Mouse (Mus musculus): Measurements from ENCODE around the gene Gnl1. TPM values are rescaled to one million over a fixed set of nuclear protein-coding genes. Genes with fewer than 3 reads are reported as not detected.
"Not testable (repeated sequence)": the region's sequence is repeated elsewhere in the genome, so short reads cannot be mapped to it uniquely, and the experiment has no call there.

Gene Gnl1
- 43.1 and 44.7 TPM in 2 replicates for polyA plus RNA-seq (2015; fragmentation: Nextera tagmentation; extraction: Ambion mirVana)

GRCm38 (mm10) chr17:35979401-35980362 is at the start of gene Gnl1, which contains the start of gene Prr3:
TSS of gene Gnl1 (plus strand) at chr17:35979851.
TSS of gene Prr3 (minus strand) at chr17:35980236.
- H3K36me3 ChIP-seq (ENCODE audit: control insufficient read depth, insufficient read depth, low read length), result peaks cover 20% of the 10 kb centered on the region
- H3K27ac ChIP-seq (ENCODE audit: low read length), result peak within 1 kb of the TSS; percentile 95
- peaks cover 15% of the 10 kb centered on the region for H3K4me1 ChIP-seq (replicated peaks; ENCODE audit: control insufficient read depth, insufficient read depth, low read length)
- under 1% methylated on average over 58 of the region's 109 CpGs for WGBS
- H3K4me2 ChIP-seq (ENCODE audit: low read depth, low read length), result peak within 1 kb of the TSS; percentile 87
- H3K27me3 ChIP-seq (ENCODE audit: control insufficient read depth, insufficient read depth, low read depth, low read length), result no peaks in the 10 kb centered on the region
- peak within 1 kb of the TSS; percentile 67 for H3K4me3 ChIP-seq (ENCODE audit: low read length)
- H3K9me3 ChIP-seq (ENCODE audit: control insufficient read depth, low read length), result no peaks in the 10 kb centered on the region
- peak; percentile 90 for ATAC-seq (ENCODE audit: low read depth)
- peak within 1 kb of the TSS; percentile 64 for H3K9ac ChIP-seq (ENCODE audit: low read length)

GRCm38 (mm10) chr17:35930627-35931026 is 49.0 kb upstream of the Gnl1 start:
- H3K4me3 ChIP-seq (ENCODE audit: low read length), result no peak overlapping the region
- H3K36me3 ChIP-seq (ENCODE audit: control insufficient read depth, insufficient read depth, low read length), result peaks cover 44% of the 10 kb centered on the region
- H3K4me2 ChIP-seq (ENCODE audit: low read depth, low read length), result no peak overlapping the region
- no peaks in the 10 kb centered on the region for H3K4me1 ChIP-seq (replicated peaks; ENCODE audit: control insufficient read depth, insufficient read depth, low read length)
- H3K27me3 ChIP-seq (ENCODE audit: control insufficient read depth, insufficient read depth, low read depth, low read length), result no peaks in the 10 kb centered on the region
- H3K9me3 ChIP-seq (ENCODE audit: control insufficient read depth, low read length), result no peaks in the 10 kb centered on the region
- H3K9ac ChIP-seq (ENCODE audit: low read length), result no peak overlapping the region
- peak; percentile 18; the same call in 1 of the 2 replicates for ATAC-seq (ENCODE audit: low read depth)
- 92% methylated on average over 12 of the region's 12 CpGs for WGBS
- no peak overlapping the region for H3K27ac ChIP-seq (ENCODE audit: low read length)

GRCm38 (mm10) chr17:35932608-35933007 is 47.0 kb upstream of the Gnl1 start:
- Histone ChIP-seq H3K4me3 (ENCODE audit: low read length) (no peak overlapping the region), H3K36me3 (ENCODE audit: control insufficient read depth, insufficient read depth, low read length) (peaks cover 29% of the 10 kb centered on the region), H3K27ac (ENCODE audit: low read length) (no peak overlapping the region), H3K9me3 (ENCODE audit: control insufficient read depth, low read length) (no peaks in the 10 kb centered on the region), H3K27me3 (ENCODE audit: control insufficient read depth, insufficient read depth, low read depth, low read length) (no peaks in the 10 kb centered on the region), H3K4me1 (replicated peaks; ENCODE audit: control insufficient read depth, insufficient read depth, low read length) (no peaks in the 10 kb centered on the region), H3K4me2 (ENCODE audit: low read depth, low read length) (no peak overlapping the region), H3K9ac (ENCODE audit: low read length) (no peak overlapping the region)
- WGBS, result 87% methylated on average over 4 of the region's 4 CpGs
- ATAC-seq (ENCODE audit: low read depth), result no peak

- WGBS, result 86% methylated on average over 14 of the region's 14 CpGs
- not testable (repeated sequence) for H3K4me3 ChIP-seq (ENCODE audit: low read length); H3K27ac ChIP-seq (ENCODE audit: low read length); H3K4me2 ChIP-seq (ENCODE audit: low read depth, low read length); H3K4me1 ChIP-seq (replicated peaks; ENCODE audit: control insufficient read depth, insufficient read depth, low read length); H3K9ac ChIP-seq (ENCODE audit: low read length); ATAC-seq (ENCODE audit: low read depth); H3K9me3 ChIP-seq (ENCODE audit: control insufficient read depth, low read length); H3K27me3 ChIP-seq (ENCODE audit: control insufficient read depth, insufficient read depth, low read depth, low read length); H3K36me3 ChIP-seq (ENCODE audit: control insufficient read depth, insufficient read depth, low read length)
These were observed 43.9 kb upstream of the Gnl1 start for GRCm38 (mm10) chr17:35935763-35936162.

- Histone ChIP-seq H3K4me2 (ENCODE audit: low read depth, low read length) (no peak overlapping the region), H3K4me3 (ENCODE audit: low read length) (no peak overlapping the region), H3K27me3 (ENCODE audit: control insufficient read depth, insufficient read depth, low read depth, low read length) (no peaks in the 10 kb centered on the region), H3K9ac (ENCODE audit: low read length) (no peak overlapping the region), H3K36me3 (ENCODE audit: control insufficient read depth, insufficient read depth, low read length) (no peaks in the 10 kb centered on the region), H3K27ac (ENCODE audit: low read length) (no peak overlapping the region), H3K9me3 (ENCODE audit: control insufficient read depth, low read length) (0 out of 2 replicates have a peak, but pooled peaks cover 2% of the 10 kb centered on the region), H3K4me1 (replicated peaks; ENCODE audit: control insufficient read depth, insufficient read depth, low read length) (no peaks in the 10 kb centered on the region)
- WGBS, result 39% methylated on average over 2 of the region's 2 CpGs
- ATAC-seq (ENCODE audit: low read depth), result peak; percentile 65
These were observed 41.8 kb upstream of the Gnl1 start for GRCm38 (mm10) chr17:35937700-35938348.

- Histone ChIP-seq H3K9me3 (ENCODE audit: control insufficient read depth, low read length) (0 out of 2 replicates have a peak, but pooled peaks cover 2% of the 10 kb centered on the region), H3K4me2 (ENCODE audit: low read depth, low read length) (no peak overlapping the region), H3K36me3 (ENCODE audit: control insufficient read depth, insufficient read depth, low read length) (no peaks in the 10 kb centered on the region), H3K27me3 (ENCODE audit: control insufficient read depth, insufficient read depth, low read depth, low read length) (no peaks in the 10 kb centered on the region), H3K4me3 (ENCODE audit: low read length) (no peak overlapping the region), H3K9ac (ENCODE audit: low read length) (no peak overlapping the region), H3K27ac (ENCODE audit: low read length) (no peak overlapping the region), H3K4me1 (replicated peaks; ENCODE audit: control insufficient read depth, insufficient read depth, low read length) (no peaks in the 10 kb centered on the region)
- 46% methylated on average over 2 of the region's 2 CpGs for WGBS
- ATAC-seq (ENCODE audit: low read depth), result no peak
These were observed 40.5 kb upstream of the Gnl1 start for GRCm38 (mm10) chr17:35939108-35939507.

GRCm38 (mm10) chr17:35939941-35940340 is 39.7 kb upstream of the Gnl1 start:
- ATAC-seq (ENCODE audit: low read depth), result no peak
- Histone ChIP-seq H3K27ac (ENCODE audit: low read length) (no peak overlapping the region), H3K9me3 (ENCODE audit: control insufficient read depth, low read length) (0 out of 2 replicates have a peak, but pooled peaks cover 2% of the 10 kb centered on the region), H3K27me3 (ENCODE audit: control insufficient read depth, insufficient read depth, low read depth, low read length) (no peaks in the 10 kb centered on the region), H3K36me3 (ENCODE audit: control insufficient read depth, insufficient read depth, low read length) (no peaks in the 10 kb centered on the region), H3K4me1 (replicated peaks; ENCODE audit: control insufficient read depth, insufficient read depth, low read length) (no peaks in the 10 kb centered on the region), H3K4me2 (ENCODE audit: low read depth, low read length) (no peak overlapping the region), H3K9ac (ENCODE audit: low read length) (no peak overlapping the region), H3K4me3 (ENCODE audit: low read length) (no peak overlapping the region)
- WGBS, result 67% methylated on average over 1 of the region's 1 CpGs

GRCm38 (mm10) chr17:35950946-35951345 is 28.7 kb upstream of the Gnl1 start:
- not testable (repeated sequence) for H3K9ac ChIP-seq (ENCODE audit: low read length); H3K9me3 ChIP-seq (ENCODE audit: control insufficient read depth, low read length); H3K4me2 ChIP-seq (ENCODE audit: low read depth, low read length); H3K4me1 ChIP-seq (replicated peaks; ENCODE audit: control insufficient read depth, insufficient read depth, low read length); H3K4me3 ChIP-seq (ENCODE audit: low read length); H3K27ac ChIP-seq (ENCODE audit: low read length); ATAC-seq (ENCODE audit: low read depth); H3K36me3 ChIP-seq (ENCODE audit: control insufficient read depth, insufficient read depth, low read length); H3K27me3 ChIP-seq (ENCODE audit: control insufficient read depth, insufficient read depth, low read depth, low read length)

- not testable (repeated sequence) for H3K4me1 ChIP-seq (replicated peaks; ENCODE audit: control insufficient read depth, insufficient read depth, low read length); H3K4me2 ChIP-seq (ENCODE audit: low read depth, low read length); H3K4me3 ChIP-seq (ENCODE audit: low read length); H3K9me3 ChIP-seq (ENCODE audit: control insufficient read depth, low read length); H3K9ac ChIP-seq (ENCODE audit: low read length); H3K36me3 ChIP-seq (ENCODE audit: control insufficient read depth, insufficient read depth, low read length); H3K27ac ChIP-seq (ENCODE audit: low read length); H3K27me3 ChIP-seq (ENCODE audit: control insufficient read depth, insufficient read depth, low read depth, low read length)
- 67% methylated on average over 1 of the region's 3 CpGs for WGBS
- ATAC-seq (ENCODE audit: low read depth), result 0 out of 2 replicates have a peak, but pooled peaks have one; percentile 31
These were observed 27.1 kb upstream of the Gnl1 start for GRCm38 (mm10) chr17:35952559-35952958.

Measured in lung, embryonic 16.5 days (tissue).